Mouse (Mus musculus) MEL (cell line): ENCODE measurements around the gene Mrtfb. TPM values are rescaled to one million over a fixed set of nuclear protein-coding genes. Genes with fewer than 3 reads are reported as not detected.

Source experiments
- DNase-seq: peaks from one replicate; pipeline ENCODE4 v3.0.0; 2011; ENCODE audit warnings: low read depth, low spot score
- H3K27ac ChIP-seq: 2 replicates; pipeline ENCODE4 v1.5.1; 2012; ENCODE audit warnings: low read depth, mild to moderate bottlenecking, control low read depth, low read length, moderate library complexity; ENCODE audit not compliant: control insufficient read depth
- H3K27me3 ChIP-seq, 2 experiments: fragments of 150-350 bp in 1 of 2; sonication (generic) in 1 of 2; 2 replicates each; pipeline ENCODE4 v1.6.1; 2012; ENCODE audit warnings: low read length in 2 of 2, mild to moderate bottlenecking in 2 of 2, improper control_type of control experiment in 1 of 2, moderate library complexity in 1 of 2; ENCODE audit not compliant: insufficient read depth in 2 of 2, control insufficient read depth in 1 of 2
- H3K36me3 ChIP-seq, 2 experiments: 2 replicates each; pipeline ENCODE4 v1.6.1; 2012 to 2014; ENCODE audit warnings: low read length in 2 of 2, improper control_type of control experiment in 1 of 2, inconsistent platforms in 1 of 2, mild to moderate bottlenecking in 1 of 2; ENCODE audit not compliant: insufficient read depth in 2 of 2, control insufficient read depth in 1 of 2
- H3K4me1 ChIP-seq, 2 experiments: fragments of 150-350 bp in 1 of 2; sonication (generic) in 1 of 2; 2 replicates each; pipeline ENCODE4 v1.6.1; 2012; ENCODE audit warnings: low read length in 2 of 2, improper control_type of control experiment in 1 of 2, mild to moderate bottlenecking in 1 of 2; ENCODE audit not compliant: insufficient read depth in 2 of 2, control insufficient read depth in 1 of 2
- H3K4me3 ChIP-seq, 2 experiments: fragments of 150-350 bp in 1 of 2; sonication (generic) in 1 of 2; 2 replicates each; pipeline ENCODE4 v1.5.1; 2012; ENCODE audit warnings: low read depth in 2 of 2, low read length in 2 of 2, mild to moderate bottlenecking in 2 of 2, moderate library complexity in 2 of 2, control low read depth in 1 of 2, improper control_type of control experiment in 1 of 2; ENCODE audit not compliant: control insufficient read depth in 1 of 2, insufficient read depth in 1 of 2
- H3K79me2 ChIP-seq: 2 replicates; pipeline ENCODE4 v1.6.1; 2012; ENCODE audit warnings: mild to moderate bottlenecking, low read length, moderate library complexity; ENCODE audit not compliant: control insufficient read depth, poor library complexity, insufficient read depth
- H3K9ac ChIP-seq: 2 replicates; pipeline ENCODE4 v1.6.1; 2012; ENCODE audit warnings: low read depth, mild to moderate bottlenecking, control low read depth, low read length, moderate library complexity; ENCODE audit not compliant: control insufficient read depth, poor library complexity, severe bottlenecking
- H3K9me3 ChIP-seq: fragments of 150-350 bp; sonication (generic); replicated peaks from 2 replicates; pipeline ENCODE4 v1.6.1; 2012; ENCODE audit warnings: mild to moderate bottlenecking, low read length, improper control_type of control experiment, moderate library complexity; ENCODE audit not compliant: insufficient read depth
- BHLHE40 ChIP-seq: IDR thresholded peaks from 2 replicates; pipeline ENCODE4 v1.6.1; 2012; ENCODE audit warnings: low read depth, mild to moderate bottlenecking, inconsistent platforms, low read length, improper control_type of control experiment, borderline replicate concordance
- CHD2 ChIP-seq: IDR thresholded peaks from 2 replicates; pipeline ENCODE4 v1.6.1; 2011; ENCODE audit warnings: low read length, improper control_type of control experiment
- CTCF ChIP-seq, 3 experiments: IDR thresholded peaks in 2 of 3; conservative IDR thresholded peaks in 1 of 3; 2 replicates each; pipeline ENCODE4 v1.5.1; 2011 to 2012; ENCODE audit warnings: low read length in 3 of 3, low read depth in 2 of 3, mild to moderate bottlenecking in 2 of 3, improper control_type of control experiment in 1 of 3, inconsistent platforms in 1 of 3, mixed read lengths in 1 of 3, moderate library complexity in 1 of 3; ENCODE audit not compliant: control insufficient read depth in 1 of 3, insufficient read depth in 1 of 3, poor library complexity in 1 of 3, severe bottlenecking in 1 of 3
- GABPA ChIP-seq: IDR thresholded peaks from 2 replicates; pipeline ENCODE4 v1.6.1; 2012; ENCODE audit warnings: low read depth, mild to moderate bottlenecking, inconsistent platforms, low read length, improper control_type of control experiment, moderate library complexity
- HCFC1 ChIP-seq: IDR thresholded peaks from 2 replicates; pipeline ENCODE4 v1.6.1; 2012; ENCODE audit warnings: low read depth, mild to moderate bottlenecking, inconsistent platforms, low read length, improper control_type of control experiment, moderate library complexity
- JUND ChIP-seq: IDR thresholded peaks from 2 replicates; pipeline ENCODE4 v1.6.1; 2011; ENCODE audit warnings: low read depth, mild to moderate bottlenecking, improper control_type of control experiment, low read length
- KAT2A ChIP-seq: conservative IDR thresholded peaks from 2 replicates; pipeline ENCODE4 v1.6.1; 2012; ENCODE audit warnings: low read depth, low read length, improper control_type of control experiment, inconsistent platforms
- MAFK ChIP-seq: IDR thresholded peaks from 2 replicates; pipeline ENCODE4 v1.6.1; 2011; ENCODE audit warnings: low read depth, mild to moderate bottlenecking, low read length, improper control_type of control experiment, borderline replicate concordance
- MAX ChIP-seq: IDR thresholded peaks from 2 replicates; pipeline ENCODE4 v1.6.1; 2011; ENCODE audit warnings: low read length, improper control_type of control experiment
- MAZ ChIP-seq: IDR thresholded peaks from 2 replicates; pipeline ENCODE4 v1.6.1; 2012; ENCODE audit warnings: low read depth, mild to moderate bottlenecking, inconsistent platforms, low read length, improper control_type of control experiment
- MEF2A ChIP-seq: IDR thresholded peaks from 2 replicates; pipeline ENCODE4 v1.6.1; 2014; ENCODE audit warnings: low read depth, mild to moderate bottlenecking, inconsistent platforms, low read length, improper control_type of control experiment; ENCODE audit not compliant: poor library complexity, insufficient replicate concordance, severe bottlenecking; ENCODE audit errors: extremely low read depth
- MXI1 ChIP-seq: IDR thresholded peaks from 2 replicates; pipeline ENCODE4 v1.6.1; 2011; ENCODE audit warnings: mild to moderate bottlenecking, low read depth, low read length, improper control_type of control experiment
- MYB ChIP-seq: IDR thresholded peaks from 2 replicates; pipeline ENCODE4 v1.6.1; 2011; ENCODE audit warnings: mild to moderate bottlenecking, low read depth, low read length, improper control_type of control experiment
- NELFE ChIP-seq: IDR thresholded peaks from 2 replicates; pipeline ENCODE4 v1.6.1; 2011; ENCODE audit warnings: low read depth, low read length, improper control_type of control experiment
- POLR2A ChIP-seq, 2 experiments: IDR thresholded peaks; 2 replicates each; pipeline ENCODE4 v1.6.1; 2011 to 2012; ENCODE audit warnings: low read length in 2 of 2, mild to moderate bottlenecking in 2 of 2, control low read depth in 1 of 2, improper control_type of control experiment in 1 of 2, low read depth in 1 of 2, moderate library complexity in 1 of 2; ENCODE audit not compliant: control insufficient read depth in 1 of 2, insufficient read depth in 1 of 2, poor library complexity in 1 of 2
- RAD21 ChIP-seq: IDR thresholded peaks from 2 replicates; pipeline ENCODE4 v1.6.1; 2011; ENCODE audit warnings: mild to moderate bottlenecking, low read depth, low read length, improper control_type of control experiment
- RCOR1 ChIP-seq: IDR thresholded peaks from 2 replicates; pipeline ENCODE4 v1.6.1; 2012; ENCODE audit warnings: low read depth, mild to moderate bottlenecking, inconsistent platforms, low read length, improper control_type of control experiment
- SMC3 ChIP-seq: IDR thresholded peaks from 2 replicates; pipeline ENCODE4 v1.6.1; 2011; ENCODE audit warnings: low read depth, low read length, improper control_type of control experiment
- TBP ChIP-seq: IDR thresholded peaks from 2 replicates; pipeline ENCODE4 v1.8.0; 2011; ENCODE audit warnings: low read depth, low read length, improper control_type of control experiment
- UBTF ChIP-seq: IDR thresholded peaks from 2 replicates; pipeline ENCODE4 v1.6.1; 2012; ENCODE audit warnings: low read depth, mild to moderate bottlenecking, inconsistent platforms, low read length, improper control_type of control experiment, moderate library complexity, borderline replicate concordance; ENCODE audit not compliant: insufficient read depth
- USF1 ChIP-seq: IDR thresholded peaks from 2 replicates; pipeline ENCODE4 v1.6.1; 2014; ENCODE audit warnings: low read depth, mild to moderate bottlenecking, inconsistent platforms, low read length, improper control_type of control experiment, moderate library complexity
- ZC3H11A ChIP-seq: IDR thresholded peaks from 2 replicates; pipeline ENCODE4 v1.6.1; 2012; ENCODE audit warnings: low read depth, mild to moderate bottlenecking, inconsistent platforms, low read length, improper control_type of control experiment
- polyA plus RNA-seq, 2 experiments: library from polyadenylated mRNA; stranded (reverse) in 1 of 2; unstranded in 1 of 2; fragments of >175 nt in 1 of 2; fragments of >200 nt in 1 of 2; gene quantifications; 2 replicates each; pipeline versions ENCODE4 v1.2.1 to v1.2.4; 2012; ENCODE audit warnings: low replicate concordance in 2 of 2, low read depth in 1 of 2; ENCODE audit not compliant: insufficient read length in 2 of 2, insufficient read depth in 1 of 2, missing spikeins in 1 of 2
- total RNA-seq: library from RNA; depleted of rRNA; stranded (reverse); fragments of 300-350 nt; gene quantifications from 2 replicates; pipeline ENCODE4 v1.2.3, GENCODE M21; 2012

The Mrtfb gene
- total and polyA plus RNA-seq, 3 experiments, result 2.7 to 6.6 TPM; not detected in 1

DNA sequence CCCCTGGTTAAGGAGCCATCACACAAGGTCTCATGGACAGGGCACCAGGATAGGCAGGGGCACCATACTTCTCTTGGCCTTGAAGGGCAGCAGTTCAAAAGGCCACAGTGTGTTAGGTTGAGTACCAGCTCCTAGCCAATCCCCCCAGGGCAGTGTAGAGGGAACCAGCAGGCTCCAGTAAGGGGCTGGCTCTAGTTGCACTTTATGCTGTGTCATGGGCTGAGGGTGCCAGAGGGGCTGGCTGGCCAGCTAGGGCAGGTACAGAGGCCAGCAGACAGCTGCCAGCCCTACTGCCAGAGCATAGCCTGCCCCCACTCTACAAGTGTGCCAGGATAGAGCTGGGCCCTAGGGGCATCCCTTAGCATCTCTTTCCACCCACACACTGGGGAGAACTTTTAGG lies 199.3 kb downstream of the Mrtfb start:
- Histone ChIP-seq H3K27ac (no peak overlapping the region), H3K79me2 (no peaks in the 10 kb centered on the region), H3K36me3 (no peaks in the 10 kb centered on the region), H3K27me3 (no peaks in the 10 kb centered on the region), H3K4me3 (no peak overlapping the region), H3K4me1 (no peaks in the 10 kb centered on the region), H3K9ac (no peak overlapping the region), H3K9me3 (no peaks in the 10 kb centered on the region)
- no peak for DNase-seq
- TF ChIP-seq CHD2 (no peak), JUND (no peak), MAZ (no peak)

DNA sequence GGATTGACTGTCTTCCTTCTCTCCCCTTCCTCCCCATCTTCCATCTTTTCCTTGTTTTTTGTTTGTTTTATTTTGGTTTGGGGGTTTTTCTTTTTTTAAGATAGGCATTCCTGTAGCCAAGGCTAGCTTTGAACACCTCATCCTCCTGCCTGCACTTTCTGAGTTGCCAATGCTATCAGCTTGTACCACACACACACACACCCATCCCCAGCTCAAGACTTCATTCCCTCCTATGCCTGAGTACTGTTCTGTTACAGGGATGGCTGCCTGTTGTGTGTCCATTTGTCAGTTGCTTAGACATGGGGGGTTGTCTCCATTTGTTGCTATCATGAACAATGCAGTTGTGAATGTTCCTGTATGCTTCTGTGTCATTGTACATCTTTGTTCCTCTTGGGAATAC lies 202.3 kb downstream of the Mrtfb start:
- no peak overlapping the region for H3K9ac ChIP-seq
- no peak for DNase-seq
- H3K9me3 ChIP-seq, result no peaks in the 10 kb centered on the region
- no peak overlapping the region for H3K4me3 ChIP-seq
- no peaks in the 10 kb centered on the region for H3K79me2 ChIP-seq
- H3K27me3 ChIP-seq, result no peaks in the 10 kb centered on the region
- TF ChIP-seq MEF2A, result no peak
- TF ChIP-seq, all 39 proteins: peak for 0
- H3K27ac ChIP-seq, result no peak overlapping the region
- H3K36me3 ChIP-seq, result no peaks in the 10 kb centered on the region
- H3K4me1 ChIP-seq, result no peaks in the 10 kb centered on the region

DNA sequence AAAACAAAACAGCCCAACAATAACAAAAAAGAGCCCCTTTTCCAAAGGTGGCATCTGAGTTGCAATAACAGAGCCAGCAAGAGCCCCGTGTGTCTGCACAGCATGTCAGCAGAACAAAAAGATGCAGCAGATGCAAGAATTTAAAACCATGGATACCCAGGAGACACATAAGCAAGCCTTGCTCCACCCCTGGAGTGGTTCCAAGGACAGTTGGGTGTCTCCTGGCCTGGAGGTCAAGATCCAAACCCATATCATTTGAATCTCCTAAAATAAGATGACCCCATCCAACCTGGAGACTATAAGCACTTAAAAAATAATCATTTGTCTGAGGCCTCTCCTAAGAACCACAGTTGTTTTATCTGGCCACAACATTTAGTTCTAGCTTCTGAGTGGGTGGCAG lies 203.8 kb downstream of the Mrtfb start:
- TF ChIP-seq POLR2A (IDR thresholded peaks at IDR 0.05; ENCODE audit: control insufficient read depth in 1 of 2, insufficient read depth in 1 of 2, low read depth in 1 of 2, low read length in 2 of 2, poor library complexity in 1 of 2), result no peak
- no peak for TF ChIP-seq RAD21
- no peak for TF ChIP-seq ZC3H11A
- no peak for TF ChIP-seq TBP
- TF ChIP-seq UBTF, result no peak
- TF ChIP-seq RCOR1, result no peak
- TF ChIP-seq BHLHE40, result no peak
- no peak for TF ChIP-seq CTCF (IDR thresholded peaks at IDR 0.05 in 2 of 3, conservative IDR thresholded peaks at IDR 0.05 in 1 of 3; ENCODE audit: control insufficient read depth in 1 of 3, insufficient read depth in 1 of 3, low read depth in 2 of 3, low read length in 3 of 3, poor library complexity in 1 of 3, severe bottlenecking in 1 of 3)
- no peak for TF ChIP-seq MAZ
- no peak for TF ChIP-seq SMC3
- no peak for TF ChIP-seq MXI1
- TF ChIP-seq MAFK, result no peak
- no peak for TF ChIP-seq USF1
- TF ChIP-seq GABPA, result no peak
- no peak for TF ChIP-seq CHD2
- TF ChIP-seq KAT2A, result no peak
- TF ChIP-seq MAX, result no peak
- TF ChIP-seq NELFE, result no peak
- TF ChIP-seq HCFC1, result no peak
- TF ChIP-seq MYB, result no peak
- no peaks in the 10 kb centered on the region for H3K4me1 ChIP-seq
- no peaks in the 10 kb centered on the region for H3K9me3 ChIP-seq
- no peaks in the 10 kb centered on the region for H3K36me3 ChIP-seq
- H3K9ac ChIP-seq, result no peak overlapping the region
- no peak overlapping the region for H3K4me3 ChIP-seq
- no peak for DNase-seq
- H3K27ac ChIP-seq, result no peak overlapping the region
- no peaks in the 10 kb centered on the region for H3K79me2 ChIP-seq
- H3K27me3 ChIP-seq, result no peaks in the 10 kb centered on the region; a peak in 1 of 4 replicates
